Mouse (Mus musculus): ENCODE measurements around the gene Car7. TPM values are rescaled to one million over a fixed set of nuclear protein-coding genes. Genes with fewer than 3 reads are reported as not detected.
"Not testable (repeated sequence)": the region's sequence is repeated elsewhere in the genome, so short reads cannot be mapped to it uniquely, and the experiment has no call there.

Gene Car7
- total and polyA plus RNA-seq, 3 experiments = 0.62 to 1.3 (median 0.85) TPM

- Histone ChIP-seq H3K4me1 (ENCODE audit: control insufficient read depth in 1 of 2, insufficient read depth in 2 of 2) (no peaks in the 10 kb centered on the region; a peak in 1 of 4 replicates), H3K27ac (ENCODE audit: insufficient read depth, low read depth) (no peak overlapping the region), H3K4me3 (replicated peaks in 1 of 3; ENCODE audit: low read depth in 2 of 3, low read length in 2 of 3, poor library complexity in 1 of 3) (no peak overlapping the region), H3K4me2 (ENCODE audit: insufficient read depth, low read depth, poor library complexity, severe bottlenecking) (no peak overlapping the region), H3K36me3 (replicated peaks in 1 of 2; ENCODE audit: control insufficient read depth in 1 of 2, insufficient read depth in 1 of 2, low read length in 1 of 2) (no peaks in the 10 kb centered on the region), H3K79me2 (replicated peaks; ENCODE audit: control insufficient read depth, extremely low read depth, insufficient read depth, poor library complexity, severe bottlenecking) (no peaks in the 10 kb centered on the region), H3K9me3 (replicated peaks; ENCODE audit: low read length) (no peaks in the 10 kb centered on the region), H3K27me3 (replicated peaks) (peaks cover 4% of the 10 kb centered on the region), H3K9ac (ENCODE audit: insufficient read depth, low read depth) (no peak overlapping the region)
- in situ Hi-C loops (cut with MboI; ENCODE audit: low pct_ligation_motif_present, low pct_unique_long_range_greater_than_20kb, low sequenced_read_pairs) (no loop called here), dilution Hi-C loops (cut with MboI; ENCODE audit: extremely low pct_ligation_motif_present, extremely low pct_unique_long_range_greater_than_20kb, low sequenced_read_pairs) (no loop called here)
- DNase-seq (ENCODE audit: extremely low read depth) = no peak
- TF ChIP-seq MAFK (IDR thresholded peaks at IDR 0.05; ENCODE audit: insufficient replicate concordance, low read length) (no peak), TCF12 (IDR thresholded peaks at IDR 0.05; ENCODE audit: low read depth, low read length) (no peak), CHD2 (IDR thresholded peaks at IDR 0.05; ENCODE audit: low read length) (no peak), PAX5 (IDR thresholded peaks at IDR 0.05; ENCODE audit: low read length) (no peak), ZC3H11A (IDR thresholded peaks at IDR 0.05; ENCODE audit: low read depth, low read length) (no peak), RCOR1 (conservative IDR thresholded peaks at IDR 0.05; ENCODE audit: low read depth, low read length) (no peak), TBP (conservative IDR thresholded peaks at IDR 0.05; ENCODE audit: low read depth, low read length) (no peak), POLR2AphosphoS2 (IDR thresholded peaks at IDR 0.05; ENCODE audit: low read depth, low read length) (no peak), GABPA (IDR thresholded peaks at IDR 0.05; ENCODE audit: insufficient replicate concordance, low read depth, low read length) (no peak), ZKSCAN1 (IDR thresholded peaks at IDR 0.05; ENCODE audit: borderline replicate concordance, low read depth, low read length) (no peak), MAZ (IDR thresholded peaks at IDR 0.05; ENCODE audit: low read depth, low read length) (no peak), MAX (IDR thresholded peaks at IDR 0.05; ENCODE audit: low read length) (no peak), USF2 (conservative IDR thresholded peaks at IDR 0.05; ENCODE audit: low read depth, low read length) (no peak), NRF1 (IDR thresholded peaks at IDR 0.05; ENCODE audit: low read depth, low read length) (no peak), ZNF384 (IDR thresholded peaks at IDR 0.05; ENCODE audit: low read depth, low read length) (no peak), BHLHE40 (IDR thresholded peaks at IDR 0.05; ENCODE audit: low read depth, low read length) (no peak), E2F4 (IDR thresholded peaks at IDR 0.05; ENCODE audit: insufficient replicate concordance, low read depth, low read length) (no peak), MEF2A (IDR thresholded peaks at IDR 0.05; ENCODE audit: borderline replicate concordance, low read depth, low read length) (no peak)
Observed at GRCm38 (mm10) chr8:104576820-104577219, 42.3 kb downstream of the Car7 start.

GRCm38 (mm10) chr8:104577606-104578005 lies 43.1 kb downstream of the Car7 start:
- H3K27me3 ChIP-seq (replicated peaks); H3K79me2 ChIP-seq (replicated peaks; ENCODE audit: control insufficient read depth, extremely low read depth, insufficient read depth, poor library complexity, severe bottlenecking); H3K4me1 ChIP-seq (ENCODE audit: control insufficient read depth in 1 of 2, insufficient read depth in 2 of 2); dilution Hi-C loops (cut with MboI; ENCODE audit: extremely low pct_ligation_motif_present, extremely low pct_unique_long_range_greater_than_20kb, low sequenced_read_pairs); H3K9me3 ChIP-seq (replicated peaks; ENCODE audit: low read length); H3K4me3 ChIP-seq (replicated peaks in 1 of 3; ENCODE audit: low read depth in 2 of 3, low read length in 2 of 3, poor library complexity in 1 of 3); H3K27ac ChIP-seq (ENCODE audit: insufficient read depth, low read depth); DNase-seq (ENCODE audit: extremely low read depth); H3K9ac ChIP-seq (ENCODE audit: insufficient read depth, low read depth); H3K36me3 ChIP-seq (replicated peaks in 1 of 2; ENCODE audit: control insufficient read depth in 1 of 2, insufficient read depth in 1 of 2, low read length in 1 of 2); in situ Hi-C loops (cut with MboI; ENCODE audit: low pct_ligation_motif_present, low pct_unique_long_range_greater_than_20kb, low sequenced_read_pairs); H3K4me2 ChIP-seq (ENCODE audit: insufficient read depth, low read depth, poor library complexity, severe bottlenecking): not testable (repeated sequence)
- peak in 1 of 2 experiments; percentile 52; a peak in 2 of 4 replicates for TF ChIP-seq CTCF (conservative IDR thresholded peaks at IDR 0.05 in 1 of 2, IDR thresholded peaks at IDR 0.05 in 1 of 2; ENCODE audit: low read depth in 2 of 2, low read length in 2 of 2)
